Mouse (Mus musculus) kidney, embryonic 16.5 days (tissue): ENCODE data around the gene Smad9. TPM values are rescaled to one million over a fixed set of nuclear protein-coding genes. Genes with fewer than 3 reads are reported as not detected.
"Not testable (repeated sequence)": the region's sequence is repeated elsewhere in the genome, so short reads cannot be mapped to it uniquely, and the experiment has no call there.

ENCODE experiments used
- ATAC-seq: fragments of 200-750 bp; cut with Nextera tagmentation; 2 replicates; pipeline ENCODE4 v1.8.0; 2017; ENCODE audit warnings: moderate TSS enrichment; ENCODE audit not compliant: low FRiP score, low TSS enrichment
- H3K27ac ChIP-seq: fragments of 300-500 bp; sonication (generic); 2 replicates; pipeline ENCODE4 v1.5.1; 2014; ENCODE audit warnings: low read length
- H3K27me3 ChIP-seq: fragments of 300-500 bp; sonication (generic); 2 replicates; pipeline ENCODE4 v1.6.1; 2014; ENCODE audit warnings: low read length, control low read depth, mixed read lengths; ENCODE audit not compliant: insufficient read depth
- H3K36me3 ChIP-seq: fragments of 300-500 bp; sonication (generic); 2 replicates; pipeline ENCODE4 v1.6.1; 2014; ENCODE audit warnings: low read length, control low read depth, mixed read lengths; ENCODE audit not compliant: insufficient read depth
- H3K4me1 ChIP-seq: fragments of 300-500 bp; sonication (generic); 2 replicates; pipeline ENCODE4 v1.6.1; 2014; ENCODE audit warnings: low read length, control low read depth, mixed read lengths; ENCODE audit not compliant: insufficient read depth
- H3K4me2 ChIP-seq: fragments of 300-500 bp; sonication (generic); replicated peaks from 2 replicates; pipeline ENCODE4 v1.6.1; 2014; ENCODE audit warnings: low read depth, low read length
- H3K4me3 ChIP-seq: fragments of 300-500 bp; sonication (generic); 2 replicates; pipeline ENCODE4 v1.5.1; 2014; ENCODE audit warnings: mild to moderate bottlenecking, low read length
- H3K9ac ChIP-seq: fragments of 300-500 bp; sonication (generic); replicated peaks from 2 replicates; pipeline ENCODE4 v1.6.1; 2014; ENCODE audit warnings: low read length
- H3K9me3 ChIP-seq: fragments of 300-500 bp; sonication (generic); 2 replicates; pipeline ENCODE4 v1.6.1; 2016; ENCODE audit warnings: low read length, control low read depth
- WGBS: fragments of 180-500 bp; shearing (Covaris S2); extraction: QIAGEN DNeasy Blood & Tissue Kit; methylation state at CpG from one replicate; pipeline ENCODE4 v1.1.7; 2014; 5-methylcytosine and 5-hydroxymethylcytosine counted together
- polyA plus RNA-seq: library from polyadenylated mRNA; unstranded; fragments of >200 nt; fragmentation: Nextera tagmentation; extraction: Ambion mirVana; gene quantifications from 2 replicates; pipeline ENCODE4 v1.2.1, GENCODE M21; 2015

The Smad9 gene
- polyA plus RNA-seq, 1 experiment from 2014 or later = 1.4 TPM

DNA sequence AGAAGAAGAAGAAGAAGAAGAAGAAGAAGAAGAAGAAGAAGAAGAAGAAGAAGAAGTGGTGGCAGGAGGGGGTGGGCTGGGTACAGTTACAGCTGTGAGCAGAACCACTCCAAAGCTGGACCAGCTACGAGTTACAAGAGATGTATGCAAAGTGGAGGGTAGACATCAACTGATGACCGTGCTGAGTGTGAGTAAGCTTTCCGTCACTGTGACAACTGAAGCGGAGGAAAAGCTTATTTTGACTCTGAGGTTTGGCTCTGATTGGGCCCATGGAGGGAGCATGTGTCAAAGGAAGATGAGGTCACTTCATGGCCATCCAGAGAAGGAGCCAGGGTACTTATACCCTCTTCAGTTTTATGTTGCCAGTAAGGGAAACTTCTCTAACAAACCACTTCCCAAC lies 2.0 kb upstream of the Smad9 start:
- peaks cover 3% of the 10 kb centered on the region; the same call in 1 of the 2 replicates for H3K9me3 ChIP-seq
- H3K36me3 ChIP-seq = peaks cover 28% of the 10 kb centered on the region
- H3K4me2 ChIP-seq = no peak overlapping the region
- H3K27me3 ChIP-seq = no peaks in the 10 kb centered on the region
- H3K9ac ChIP-seq = no peak overlapping the region
- 71% methylated on average over 4 of the region's 4 CpGs for WGBS
- no peak overlapping the region for H3K27ac ChIP-seq
- H3K4me3 ChIP-seq = no peak overlapping the region
- H3K4me1 ChIP-seq = peaks cover 16% of the 10 kb centered on the region; the same call in 1 of the 2 replicates
- ATAC-seq = no peak

DNA sequence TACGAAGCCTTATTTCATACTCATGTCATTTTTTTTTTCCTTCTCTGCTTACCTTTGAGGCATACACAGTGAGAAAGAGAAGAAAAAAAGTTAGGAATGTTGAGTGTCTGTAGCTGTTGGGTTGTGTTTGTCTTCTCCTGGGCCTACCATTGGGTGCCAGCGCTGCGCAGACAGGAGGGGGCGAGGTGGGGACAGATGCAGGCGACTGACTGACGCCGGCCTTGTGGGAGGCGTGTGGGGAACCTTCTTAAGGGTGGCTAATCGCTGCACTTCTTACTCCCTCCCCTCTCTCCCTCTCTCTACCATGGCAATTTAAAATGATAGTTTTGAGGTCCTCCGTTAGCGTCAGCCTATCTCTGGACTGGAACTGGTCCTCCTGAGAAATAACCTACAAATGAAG lies 676 bp downstream of the Smad9 start:
- 1% methylated on average over 11 of the region's 11 CpGs for WGBS
- ATAC-seq = peak; percentile 57; the same call in 1 of the 2 replicates
- peak overlapping the region; percentile 69 for H3K9ac ChIP-seq
- H3K4me1 ChIP-seq = peaks cover 16% of the 10 kb centered on the region; the same call in 1 of the 2 replicates
- peak overlapping the region; percentile 93 for H3K4me2 ChIP-seq
- H3K9me3 ChIP-seq = no peaks in the 10 kb centered on the region
- peak overlapping the region; percentile 74 for H3K27ac ChIP-seq
- peaks cover 5% of the 10 kb centered on the region for H3K36me3 ChIP-seq
- no peaks in the 10 kb centered on the region for H3K27me3 ChIP-seq
- H3K4me3 ChIP-seq = peak overlapping the region; percentile 61

DNA sequence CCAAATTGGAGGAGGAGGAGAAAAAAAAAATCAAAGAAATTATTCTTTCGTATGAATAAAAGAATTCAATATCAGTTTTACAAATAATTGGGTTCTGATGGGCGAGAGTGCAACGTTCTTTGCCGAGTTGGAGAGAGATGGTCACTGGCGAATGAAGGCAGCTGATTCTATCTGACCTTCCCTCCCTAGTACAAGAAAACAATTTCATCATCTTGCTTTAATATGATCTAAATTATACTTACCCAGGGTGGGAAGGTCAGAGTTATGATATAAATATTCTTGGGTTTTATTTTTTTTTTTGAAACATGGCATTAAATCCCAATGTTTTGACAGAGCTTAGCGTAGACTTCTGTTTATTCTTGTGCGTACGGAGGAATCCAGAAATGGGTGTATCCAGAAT lies 2.1 kb downstream of the Smad9 start:
- ATAC-seq = no peak
- H3K27ac ChIP-seq = no peak overlapping the region
- no peaks in the 10 kb centered on the region for H3K9me3 ChIP-seq
- H3K4me1 ChIP-seq = peaks cover 16% of the 10 kb centered on the region; the same call in 1 of the 2 replicates
- H3K4me3 ChIP-seq = no peak overlapping the region
- H3K36me3 ChIP-seq = no peaks in the 10 kb centered on the region
- H3K9ac ChIP-seq = no peak overlapping the region
- no peaks in the 10 kb centered on the region for H3K27me3 ChIP-seq
- H3K4me2 ChIP-seq = peak overlapping the region; percentile 13; the same call in 1 of the 2 replicates
- WGBS = 72% methylated on average over 8 of the region's 8 CpGs

DNA sequence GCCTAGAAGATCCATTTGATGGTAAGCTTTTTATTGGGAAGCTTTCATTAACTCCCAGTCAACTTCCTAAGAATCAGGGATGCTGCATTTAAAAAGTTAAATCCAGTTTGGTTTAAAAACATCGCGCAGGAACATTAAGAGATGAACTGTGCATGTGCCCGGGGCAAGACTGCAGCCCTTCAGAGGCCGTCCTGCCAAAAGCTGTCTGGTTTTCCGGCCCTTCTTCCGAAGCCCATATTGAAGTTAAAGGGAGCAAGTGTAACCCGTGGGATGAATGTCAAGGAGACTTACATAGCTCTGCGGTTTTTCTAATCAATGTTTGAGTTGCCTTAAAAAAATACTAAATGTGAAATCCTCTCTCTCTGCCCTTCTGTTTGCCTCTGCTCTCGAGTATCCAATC lies 3.8 kb downstream of the Smad9 start:
- Histone ChIP-seq H3K4me3 (no peak overlapping the region), H3K27me3 (no peaks in the 10 kb centered on the region), H3K27ac (no peak overlapping the region), H3K4me2 (no peak overlapping the region), H3K9me3 (no peaks in the 10 kb centered on the region), H3K9ac (no peak overlapping the region), H3K4me1 (peaks cover 18% of the 10 kb centered on the region; the same call in 1 of the 2 replicates), H3K36me3 (no peaks in the 10 kb centered on the region)
- WGBS = 73% methylated on average over 9 of the region's 9 CpGs
- no peak for ATAC-seq

DNA sequence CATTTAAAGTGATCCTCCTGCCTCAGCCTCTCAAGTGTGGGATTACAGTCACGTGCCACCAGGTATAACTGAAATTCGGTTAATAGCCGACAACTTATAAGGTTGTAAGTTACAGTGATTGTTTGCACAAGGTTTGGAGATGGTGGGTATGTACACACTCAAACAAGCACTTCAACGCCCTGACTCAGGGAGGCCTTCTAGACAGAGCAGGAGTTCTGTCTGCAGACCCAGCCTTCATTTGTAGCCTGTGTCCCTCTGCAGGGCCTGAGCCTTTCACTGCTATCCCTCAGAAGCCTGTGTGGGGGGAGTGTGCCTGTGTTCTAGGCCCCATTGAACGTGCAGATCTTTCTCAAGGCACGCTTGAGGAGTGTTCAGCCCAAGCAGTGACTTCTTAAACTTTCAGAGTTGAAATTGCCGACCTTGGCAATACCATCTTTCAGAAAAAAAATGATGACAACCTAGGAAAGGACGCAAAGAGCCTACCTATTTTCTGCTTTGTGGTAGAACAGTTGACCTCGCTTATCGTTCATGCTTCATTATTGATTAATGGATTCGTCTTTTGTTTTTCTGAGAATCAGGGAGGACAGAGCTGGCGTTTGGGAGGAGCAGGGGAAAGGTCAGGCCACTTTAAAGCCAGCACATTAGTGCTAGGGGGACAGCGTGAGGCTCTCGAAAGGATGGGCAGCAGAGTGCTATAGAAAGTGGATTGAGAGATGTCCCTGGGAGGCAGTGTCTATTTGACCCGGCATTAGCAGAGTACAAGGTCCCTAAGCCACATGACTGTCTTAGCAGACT lies 5.1 kb downstream of the Smad9 start:
- no peaks in the 10 kb centered on the region for H3K36me3 ChIP-seq
- no peak overlapping the region for H3K4me3 ChIP-seq
- H3K4me2 ChIP-seq = no peak overlapping the region
- WGBS = 58% methylated on average over 15 of the region's 15 CpGs
- no peaks in the 10 kb centered on the region for H3K27me3 ChIP-seq
- no peaks in the 10 kb centered on the region for H3K9me3 ChIP-seq
- H3K27ac ChIP-seq = no peak overlapping the region
- peaks cover 13% of the 10 kb centered on the region; the same call in 1 of the 2 replicates for H3K4me1 ChIP-seq
- no peak overlapping the region for H3K9ac ChIP-seq
- no peak for ATAC-seq

DNA sequence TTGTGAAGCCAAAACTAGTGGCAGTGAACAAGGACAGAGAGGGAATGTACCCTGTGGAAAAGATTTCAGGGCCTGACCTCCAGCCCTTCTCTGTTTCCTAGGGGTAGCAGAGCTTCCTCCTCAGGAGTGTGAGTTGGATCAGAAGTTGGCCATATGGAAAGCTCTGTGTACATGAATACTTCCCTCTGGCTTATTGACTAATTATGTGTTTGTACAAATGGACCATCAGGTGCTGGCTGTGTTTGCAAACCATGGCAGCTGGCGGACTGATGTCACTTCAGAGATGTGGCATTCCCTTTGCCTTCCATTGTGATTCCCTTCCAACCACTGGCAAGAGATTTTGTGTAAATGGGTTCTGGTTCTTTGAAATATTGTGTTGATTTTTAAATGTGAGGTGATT lies 5.9 kb downstream of the Smad9 start:
- Histone ChIP-seq H3K4me1 (peaks cover 13% of the 10 kb centered on the region; the same call in 1 of the 2 replicates), H3K27ac (no peak overlapping the region), H3K27me3 (no peaks in the 10 kb centered on the region), H3K9me3 (no peaks in the 10 kb centered on the region), H3K36me3 (no peaks in the 10 kb centered on the region), H3K9ac (no peak overlapping the region), H3K4me2 (no peak overlapping the region), H3K4me3 (no peak overlapping the region)
- 88% methylated on average over 1 of the region's 1 CpGs for WGBS
- no peak for ATAC-seq

GRCm38 (mm10) chr3:54764418-54764817 lies 9.0 kb downstream of the Smad9 start:
- no peaks in the 10 kb centered on the region for H3K27me3 ChIP-seq
- H3K4me3 ChIP-seq = peak overlapping the region; percentile 14; the same call in 1 of the 2 replicates
- H3K4me2 ChIP-seq = peak overlapping the region; percentile 21
- no peaks in the 10 kb centered on the region for H3K36me3 ChIP-seq
- 0 out of 2 replicates have a peak, but pooled peaks cover 3% of the 10 kb centered on the region for H3K4me1 ChIP-seq
- H3K9ac ChIP-seq = no peak overlapping the region
- no peaks in the 10 kb centered on the region for H3K9me3 ChIP-seq
- 76% methylated on average over 18 of the region's 18 CpGs for WGBS
- no peak overlapping the region for H3K27ac ChIP-seq
- ATAC-seq = no peak

- H3K4me2 ChIP-seq, ATAC-seq, H3K27me3 ChIP-seq, H3K27ac ChIP-seq, H3K4me1 ChIP-seq, H3K4me3 ChIP-seq, H3K9me3 ChIP-seq, H3K9ac ChIP-seq, H3K36me3 ChIP-seq: not testable (repeated sequence)
- 90% methylated on average over 6 of the region's 6 CpGs for WGBS
Observed at GRCm38 (mm10) chr3:54765521-54765920, 10.1 kb downstream of the Smad9 start.

DNA sequence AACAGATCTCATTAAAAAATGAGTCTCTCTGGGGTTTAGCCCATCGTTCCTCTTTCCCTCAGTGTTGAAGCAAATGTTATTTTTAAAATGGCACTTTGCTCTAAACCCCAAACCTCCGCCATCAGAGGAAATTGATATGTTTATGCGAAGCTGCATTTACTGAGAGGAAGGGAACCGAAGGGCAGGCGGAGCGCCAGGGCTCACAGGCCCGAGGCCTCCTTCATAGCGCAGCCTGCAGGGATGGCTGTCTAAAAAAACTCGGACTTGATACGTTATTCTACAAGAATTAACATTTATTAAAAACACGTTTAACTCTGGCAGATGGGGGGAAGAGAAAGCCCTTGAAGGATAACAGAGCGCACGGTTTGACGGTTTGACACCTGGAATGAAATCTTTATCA lies 10.7 kb downstream of the Smad9 start:
- no peak for ATAC-seq
- 74% methylated on average over 14 of the region's 14 CpGs for WGBS

DNA sequence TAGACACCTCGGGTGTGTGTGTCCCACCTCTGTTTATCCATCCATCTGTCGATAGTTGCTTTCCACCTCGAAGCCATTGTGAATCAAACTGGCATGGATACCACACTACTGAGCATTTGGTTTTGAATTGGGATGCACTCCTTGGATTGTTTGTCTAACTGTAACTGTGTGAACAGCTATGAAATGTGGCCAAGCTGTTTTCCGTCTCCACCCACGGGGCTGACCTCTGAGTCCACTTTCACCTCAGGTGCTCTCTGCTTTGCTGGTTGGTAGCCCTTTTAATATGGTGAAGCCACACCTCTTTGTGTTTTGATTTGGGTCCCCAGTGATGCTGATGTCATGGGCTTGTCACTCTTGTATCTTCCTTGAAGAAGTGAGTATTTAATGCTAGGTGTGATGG lies 11.4 kb downstream of the Smad9 start:
- Histone ChIP-seq H3K4me3 (no peak overlapping the region), H3K27ac (no peak overlapping the region), H3K9ac (no peak overlapping the region), H3K4me2 (no peak overlapping the region), H3K36me3 (no peaks in the 10 kb centered on the region), H3K4me1 (0 out of 2 replicates have a peak, but pooled peaks cover 3% of the 10 kb centered on the region), H3K9me3 (no peaks in the 10 kb centered on the region), H3K27me3 (no peaks in the 10 kb centered on the region)
- 66% methylated on average over 5 of the region's 5 CpGs for WGBS
- ATAC-seq = no peak

More for the DNA sequence above, 10.7 kb downstream of the Smad9 start:
- no peaks in the 10 kb centered on the region for H3K9me3 ChIP-seq
- H3K9ac ChIP-seq = no peak overlapping the region
- H3K36me3 ChIP-seq = no peaks in the 10 kb centered on the region
- 0 out of 2 replicates have a peak, but pooled peaks cover 3% of the 10 kb centered on the region for H3K4me1 ChIP-seq
- H3K4me2 ChIP-seq = no peak overlapping the region
- no peak overlapping the region for H3K27ac ChIP-seq
- H3K4me3 ChIP-seq = no peak overlapping the region
- H3K27me3 ChIP-seq = no peaks in the 10 kb centered on the region
